Mouse (Mus musculus) liver, postnatal 0 days (tissue): ENCODE measurements around the gene Hacd2.

Experiments used
- CTCF ChIP-seq: sonication (generic); IDR thresholded peaks from 2 replicates; pipeline ENCODE4 v1.5.1; 2016; ENCODE audit warnings: antibody characterized with exemption, low read depth
- EP300 ChIP-seq: IDR thresholded peaks from 2 replicates; pipeline ENCODE4 v1.6.1; 2016; ENCODE audit warnings: antibody characterized with exemption, low read depth, mild to moderate bottlenecking

DNA sequence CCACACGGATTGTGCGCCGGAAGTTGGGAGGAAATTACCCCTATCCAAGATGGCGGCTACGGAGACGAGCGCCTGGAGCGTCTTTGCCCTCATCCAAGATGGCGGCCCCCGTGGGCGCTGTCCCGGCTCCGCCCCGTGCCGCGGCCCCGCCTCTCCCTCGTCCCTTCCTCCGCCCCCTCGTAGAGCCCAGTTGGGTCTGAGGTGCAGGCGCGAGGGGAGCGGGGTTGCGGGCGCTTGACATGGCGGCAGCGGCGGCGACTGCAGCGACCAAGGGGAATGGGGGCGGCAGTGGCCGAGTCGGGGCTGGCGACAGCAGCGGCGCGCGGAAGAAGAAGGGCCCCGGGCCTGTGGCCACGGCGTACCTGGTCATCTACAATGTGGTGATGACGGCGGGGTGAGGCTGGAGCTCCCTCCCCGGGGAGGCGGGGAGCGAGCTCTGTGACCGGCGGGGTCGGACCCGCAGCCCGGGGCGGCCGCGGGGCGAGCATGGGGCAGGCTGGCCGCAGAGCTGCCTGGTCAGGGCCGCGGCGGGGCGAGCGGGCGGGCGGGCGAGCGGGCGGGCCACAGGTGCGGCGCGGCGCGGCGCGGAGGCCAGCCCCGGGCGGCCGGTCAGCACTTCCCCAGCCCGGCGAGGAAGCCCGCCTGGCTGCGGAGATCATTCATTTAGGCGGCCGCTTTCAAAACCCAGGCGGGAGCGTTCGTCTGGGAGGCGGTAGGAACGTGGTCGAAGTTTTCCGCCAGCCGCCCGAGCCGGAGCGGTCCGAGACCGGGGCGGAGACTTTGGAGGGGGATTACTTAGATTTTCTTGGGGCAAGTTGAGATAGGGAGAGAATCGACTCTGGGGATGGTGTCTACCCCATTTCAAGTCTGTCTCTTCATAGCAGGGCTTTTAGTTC, at the start of gene Hacd2:
- TF ChIP-seq EP300 (no peak), CTCF (0 out of 2 replicates have a peak, but pooled peaks have one; percentile 3)
